Mouse (Mus musculus) gastrocnemius, adult 8-10 months (tissue): ENCODE data around the gene Slc5a8. TPM values are rescaled to one million over a fixed set of nuclear protein-coding genes. Genes with fewer than 3 reads are reported as not detected.

Experiments used
- total RNA-seq, 4 experiments: library from RNA; stranded (reverse); gene quantifications; 2 replicates each; pipeline ENCODE4 v1.2.4; 2022

The Slc5a8 gene
- total RNA-seq, 4 experiments from 2014 or later, result not detected

Other genes starting within 250 kb of the Slc5a8 start
- gene Spic, start 201.0 kb upstream of the Slc5a8 start, total RNA-seq, result not detected
- gene Arl1, start 155.1 kb upstream of the Slc5a8 start, total RNA-seq, result 100 to 1,000 TPM in 1 of 4 experiments, 10 to 100 TPM in 3; 90.0 to 100 (median 98.2) TPM
- gene Utp20, start 59.2 kb upstream of the Slc5a8 start, total RNA-seq, result 10 to 100 TPM; 10.3 to 17.2 (median 11.7) TPM